Mouse (Mus musculus): ENCODE data around the gene Ctrl. TPM values are rescaled to one million over a fixed set of nuclear protein-coding genes. Genes with fewer than 3 reads are reported as not detected.

Ctrl gene
- polyA plus RNA-seq, 1 experiment from 2014 or later, result 1.9 TPM

- peak overlapping the region; percentile 66 for H3K9ac ChIP-seq (ENCODE audit: low read length)
- H3K27ac ChIP-seq (ENCODE audit: low read depth, low read length), result no peak overlapping the region
- no peaks in the 10 kb centered on the region for H3K9me3 ChIP-seq (ENCODE audit: control insufficient read depth, low read length)
- WGBS, result 3% methylated on average over 39 of the region's 40 CpGs
- H3K4me2 ChIP-seq, result peak overlapping the region; percentile 74
- H3K27me3 ChIP-seq (ENCODE audit: control insufficient read depth, insufficient read depth, low read length), result peaks cover 20% of the 10 kb centered on the region
- peak; percentile 91 for DNase-seq (ENCODE audit: low spot score, missing footprints)
- ATAC-seq (ENCODE audit: low FRiP score), result peak; percentile 71
- no peaks in the 10 kb centered on the region for H3K36me3 ChIP-seq (ENCODE audit: control insufficient read depth, insufficient read depth, low read length)
- H3K4me3 ChIP-seq (ENCODE audit: low read depth, low read length), result peak overlapping the region; percentile 52
- peaks cover 6% of the 10 kb centered on the region for H3K4me1 ChIP-seq (ENCODE audit: control insufficient read depth, insufficient read depth, low read length)
These were observed 31.7 kb upstream of the Ctrl start for GRCm38 (mm10) chr8:105965266-105965904.

- ATAC-seq (ENCODE audit: low FRiP score) (no peak), DNase-seq (ENCODE audit: low spot score, missing footprints) (no peak)
- H3K27me3 ChIP-seq (ENCODE audit: control insufficient read depth, insufficient read depth, low read length), result peaks cover 20% of the 10 kb centered on the region
- peak overlapping the region; percentile 74 for H3K4me2 ChIP-seq
- H3K9me3 ChIP-seq (ENCODE audit: control insufficient read depth, low read length), result no peaks in the 10 kb centered on the region
- H3K36me3 ChIP-seq (ENCODE audit: control insufficient read depth, insufficient read depth, low read length), result no peaks in the 10 kb centered on the region
- no peak overlapping the region for H3K4me3 ChIP-seq (ENCODE audit: low read depth, low read length)
- H3K4me1 ChIP-seq (ENCODE audit: control insufficient read depth, insufficient read depth, low read length), result peaks cover 6% of the 10 kb centered on the region
- H3K9ac ChIP-seq (ENCODE audit: low read length), result peak overlapping the region; percentile 66
- WGBS, result 74% methylated on average over 12 of the region's 12 CpGs
- no peak overlapping the region for H3K27ac ChIP-seq (ENCODE audit: low read depth, low read length)
These were observed 31.0 kb upstream of the Ctrl start for GRCm38 (mm10) chr8:105964506-105965265.

- peaks cover 15% of the 10 kb centered on the region for H3K27me3 ChIP-seq (ENCODE audit: control insufficient read depth, insufficient read depth, low read length)
- H3K9ac ChIP-seq (ENCODE audit: low read length), result no peak overlapping the region
- no peak overlapping the region for H3K4me2 ChIP-seq
- ATAC-seq (ENCODE audit: low FRiP score) (no peak), DNase-seq (ENCODE audit: low spot score, missing footprints) (no peak)
- H3K4me3 ChIP-seq (ENCODE audit: low read depth, low read length), result no peak overlapping the region
- WGBS, result 88% methylated on average over 10 of the region's 10 CpGs
- no peaks in the 10 kb centered on the region for H3K9me3 ChIP-seq (ENCODE audit: control insufficient read depth, low read length)
- H3K27ac ChIP-seq (ENCODE audit: low read depth, low read length), result no peak overlapping the region
- no peaks in the 10 kb centered on the region for H3K36me3 ChIP-seq (ENCODE audit: control insufficient read depth, insufficient read depth, low read length)
- H3K4me1 ChIP-seq (ENCODE audit: control insufficient read depth, insufficient read depth, low read length), result peaks cover 2% of the 10 kb centered on the region
These were observed 27.9 kb upstream of the Ctrl start for GRCm38 (mm10) chr8:105961536-105961935.

- no peaks in the 10 kb centered on the region for H3K36me3 ChIP-seq (ENCODE audit: control insufficient read depth, insufficient read depth, low read length)
- H3K27me3 ChIP-seq (ENCODE audit: control insufficient read depth, insufficient read depth, low read length), result peaks cover 12% of the 10 kb centered on the region
- no peaks in the 10 kb centered on the region for H3K9me3 ChIP-seq (ENCODE audit: control insufficient read depth, low read length)
- no peak for ATAC-seq (ENCODE audit: low FRiP score)
- peaks cover 2% of the 10 kb centered on the region for H3K4me1 ChIP-seq (ENCODE audit: control insufficient read depth, insufficient read depth, low read length)
- H3K9ac ChIP-seq (ENCODE audit: low read length), result no peak overlapping the region
- H3K27ac ChIP-seq (ENCODE audit: low read depth, low read length), result no peak overlapping the region
- no peak overlapping the region for H3K4me3 ChIP-seq (ENCODE audit: low read depth, low read length)
- H3K4me2 ChIP-seq, result no peak overlapping the region
- DNase-seq (ENCODE audit: low spot score, missing footprints), result no peak
- 72% methylated on average over 14 of the region's 14 CpGs for WGBS
These were observed 27.4 kb upstream of the Ctrl start for GRCm38 (mm10) chr8:105961101-105961500.

GRCm38 (mm10) chr8:105959350-105959749 is 25.7 kb upstream of the Ctrl start:
- no peak overlapping the region for H3K27ac ChIP-seq (ENCODE audit: low read depth, low read length)
- no peaks in the 10 kb centered on the region for H3K27me3 ChIP-seq (ENCODE audit: control insufficient read depth, insufficient read depth, low read length)
- 92% methylated on average over 7 of the region's 7 CpGs for WGBS
- no peak for DNase-seq (ENCODE audit: low spot score, missing footprints)
- no peak overlapping the region for H3K4me2 ChIP-seq
- H3K4me3 ChIP-seq (ENCODE audit: low read depth, low read length), result no peak overlapping the region
- no peak overlapping the region for H3K9ac ChIP-seq (ENCODE audit: low read length)
- ATAC-seq (ENCODE audit: low FRiP score), result no peak
- H3K36me3 ChIP-seq (ENCODE audit: control insufficient read depth, insufficient read depth, low read length), result no peaks in the 10 kb centered on the region
- no peaks in the 10 kb centered on the region for H3K4me1 ChIP-seq (ENCODE audit: control insufficient read depth, insufficient read depth, low read length)
- H3K9me3 ChIP-seq (ENCODE audit: control insufficient read depth, low read length), result no peaks in the 10 kb centered on the region

- no peak overlapping the region for H3K27ac ChIP-seq (ENCODE audit: low read depth, low read length)
- no peak overlapping the region for H3K4me2 ChIP-seq
- ATAC-seq (ENCODE audit: low FRiP score), result no peak
- no peaks in the 10 kb centered on the region for H3K9me3 ChIP-seq (ENCODE audit: control insufficient read depth, low read length)
- WGBS, result 84% methylated on average over 3 of the region's 4 CpGs
- H3K4me3 ChIP-seq (ENCODE audit: low read depth, low read length), result no peak overlapping the region
- no peaks in the 10 kb centered on the region for H3K36me3 ChIP-seq (ENCODE audit: control insufficient read depth, insufficient read depth, low read length)
- no peaks in the 10 kb centered on the region for H3K4me1 ChIP-seq (ENCODE audit: control insufficient read depth, insufficient read depth, low read length)
- no peaks in the 10 kb centered on the region for H3K27me3 ChIP-seq (ENCODE audit: control insufficient read depth, insufficient read depth, low read length)
- DNase-seq (ENCODE audit: low spot score, missing footprints), result no peak
- H3K9ac ChIP-seq (ENCODE audit: low read length), result no peak overlapping the region
These were observed 24.2 kb upstream of the Ctrl start for GRCm38 (mm10) chr8:105957813-105958212.

- ATAC-seq (ENCODE audit: low FRiP score) (no peak), DNase-seq (ENCODE audit: low spot score, missing footprints) (no peak)
- H3K27ac ChIP-seq (ENCODE audit: low read depth, low read length), result no peak overlapping the region
These were observed 22.9 kb upstream of the Ctrl start for GRCm38 (mm10) chr8:105956556-105956955.

GRCm38 (mm10) chr8:105951057-105951659 is 17.5 kb upstream of the Ctrl start:
- no peaks in the 10 kb centered on the region for H3K27me3 ChIP-seq (ENCODE audit: control insufficient read depth, insufficient read depth, low read length)
- no peak overlapping the region for H3K27ac ChIP-seq (ENCODE audit: low read depth, low read length)
- no peaks in the 10 kb centered on the region for H3K36me3 ChIP-seq (ENCODE audit: control insufficient read depth, insufficient read depth, low read length)
- H3K9me3 ChIP-seq (ENCODE audit: control insufficient read depth, low read length), result no peaks in the 10 kb centered on the region
- ATAC-seq (ENCODE audit: low FRiP score), result no peak
- 67% methylated on average over 7 of the region's 7 CpGs for WGBS
- DNase-seq (ENCODE audit: low spot score, missing footprints), result peak; percentile 17
- no peak overlapping the region for H3K4me2 ChIP-seq
- no peak overlapping the region for H3K4me3 ChIP-seq (ENCODE audit: low read depth, low read length)
- no peaks in the 10 kb centered on the region for H3K4me1 ChIP-seq (ENCODE audit: control insufficient read depth, insufficient read depth, low read length)
- H3K9ac ChIP-seq (ENCODE audit: low read length), result no peak overlapping the region

More at GRCm38 (mm10) chr8:105956556-105956955, 22.9 kb upstream of the Ctrl start:
- WGBS, result 92% methylated on average over 4 of the region's 4 CpGs
- no peaks in the 10 kb centered on the region for H3K36me3 ChIP-seq (ENCODE audit: control insufficient read depth, insufficient read depth, low read length)
- no peak overlapping the region for H3K4me3 ChIP-seq (ENCODE audit: low read depth, low read length)
- H3K4me1 ChIP-seq (ENCODE audit: control insufficient read depth, insufficient read depth, low read length), result no peaks in the 10 kb centered on the region
- no peaks in the 10 kb centered on the region for H3K9me3 ChIP-seq (ENCODE audit: control insufficient read depth, low read length)
- H3K27me3 ChIP-seq (ENCODE audit: control insufficient read depth, insufficient read depth, low read length), result no peaks in the 10 kb centered on the region
- no peak overlapping the region for H3K9ac ChIP-seq (ENCODE audit: low read length)
- no peak overlapping the region for H3K4me2 ChIP-seq

- H3K27ac ChIP-seq (ENCODE audit: low read depth, low read length), result no peak overlapping the region
- H3K4me2 ChIP-seq, result no peak overlapping the region
- no peaks in the 10 kb centered on the region for H3K4me1 ChIP-seq (ENCODE audit: control insufficient read depth, insufficient read depth, low read length)
- DNase-seq (ENCODE audit: low spot score, missing footprints) (peak; percentile 53), ATAC-seq (ENCODE audit: low FRiP score) (no peak)
- H3K4me3 ChIP-seq (ENCODE audit: low read depth, low read length), result no peak overlapping the region
- 91% methylated on average over 10 of the region's 10 CpGs for WGBS
- no peaks in the 10 kb centered on the region for H3K9me3 ChIP-seq (ENCODE audit: control insufficient read depth, low read length)
- no peaks in the 10 kb centered on the region for H3K36me3 ChIP-seq (ENCODE audit: control insufficient read depth, insufficient read depth, low read length)
- H3K27me3 ChIP-seq (ENCODE audit: control insufficient read depth, insufficient read depth, low read length), result no peaks in the 10 kb centered on the region
- no peak overlapping the region for H3K9ac ChIP-seq (ENCODE audit: low read length)
These were observed 15.7 kb upstream of the Ctrl start for GRCm38 (mm10) chr8:105949350-105949749.
